Mouse (Mus musculus) spleen, postnatal 36 days (tissue): Measurements from ENCODE around the gene Ccr7.

ENCODE experiments used
- DNase-seq, 2 experiments: peaks; one replicate each; pipeline ENCODE4 v3.0.0; 2022; ENCODE audit warnings: low spot score in 2 of 2, mixed read lengths in 1 of 2

Gene Ccr7

GRCm38 (mm10) chr11:99137385-99137784 lies 17.5 kb downstream of the Ccr7 start:
- DNase-seq, result no peak

GRCm38 (mm10) chr11:99136961-99137360 lies 17.9 kb downstream of the Ccr7 start:
- DNase-seq, result no peak

GRCm38 (mm10) chr11:99136361-99136760 lies 18.5 kb downstream of the Ccr7 start:
- peak; percentile 84 for DNase-seq

GRCm38 (mm10) chr11:99135047-99135440 lies 19.8 kb downstream of the Ccr7 start:
- no peak for DNase-seq

- no peak for DNase-seq
Observed at GRCm38 (mm10) chr11:99134266-99135046, 20.4 kb downstream of the Ccr7 start.

GRCm38 (mm10) chr11:99133285-99133897 lies 21.5 kb downstream of the Ccr7 start:
- DNase-seq, result no peak

GRCm38 (mm10) chr11:99132091-99132730 lies 22.7 kb downstream of the Ccr7 start:
- DNase-seq, result peak; percentile 66 to 70

GRCm38 (mm10) chr11:99131463-99131840 lies 23.4 kb downstream of the Ccr7 start:
- DNase-seq, result no peak

- no peak for DNase-seq
Observed at GRCm38 (mm10) chr11:99130736-99131462, 24.0 kb downstream of the Ccr7 start.

- DNase-seq, result no peak
Observed at GRCm38 (mm10) chr11:99129287-99129686, 25.6 kb downstream of the Ccr7 start.

- DNase-seq, result no peak
Observed at GRCm38 (mm10) chr11:99127785-99128682, 26.8 kb downstream of the Ccr7 start.

GRCm38 (mm10) chr11:99126482-99127253 lies 28.2 kb downstream of the Ccr7 start:
- no peak for DNase-seq

- no peak for DNase-seq
Observed at GRCm38 (mm10) chr11:99124635-99125029, 30.2 kb downstream of the Ccr7 start.

- peak in 1 of 2 experiments; percentile 68 for DNase-seq
Observed at GRCm38 (mm10) chr11:99123977-99124634, 30.8 kb downstream of the Ccr7 start.

GRCm38 (mm10) chr11:99122703-99123102 lies 32.2 kb downstream of the Ccr7 start:
- DNase-seq, result no peak

- DNase-seq, result no peak
Observed at GRCm38 (mm10) chr11:99121218-99121631, 33.7 kb downstream of the Ccr7 start.

GRCm38 (mm10) chr11:99120524-99121217 lies 34.2 kb downstream of the Ccr7 start:
- no peak for DNase-seq

GRCm38 (mm10) chr11:99118963-99119362 lies 35.9 kb downstream of the Ccr7 start:
- DNase-seq, result no peak

GRCm38 (mm10) chr11:99118420-99118819 lies 36.5 kb downstream of the Ccr7 start:
- DNase-seq, result no peak
